Mouse (Mus musculus): ENCODE measurements around the gene Efhd2.

The Efhd2 gene

GRCm38 (mm10) chr4:141859351-141859750 is 15.4 kb downstream of the Efhd2 start:
- DNase-seq (ENCODE audit: low read depth, low spot score), result no peak

GRCm38 (mm10) chr4:141858501-141858900 is 16.2 kb downstream of the Efhd2 start:
- DNase-seq (ENCODE audit: low read depth, low spot score), result no peak

- DNase-seq (ENCODE audit: low read depth, low spot score), result peak; percentile 59
These were observed 17.2 kb downstream of the Efhd2 start for GRCm38 (mm10) chr4:141857422-141857930.

- no peak for DNase-seq (ENCODE audit: low read depth, low spot score)
These were observed 21.3 kb downstream of the Efhd2 start for GRCm38 (mm10) chr4:141853437-141853836.

- DNase-seq (ENCODE audit: low read depth, low spot score), result no peak
These were observed 28.7 kb downstream of the Efhd2 start, which contains the start of gene Ctrc for GRCm38 (mm10) chr4:141845999-141846398. TSS of gene Ctrc (minus strand) at chr4:141846359.

- no peak for DNase-seq (ENCODE audit: low read depth, low spot score)
These were observed 40.1 kb downstream of the Efhd2 start for GRCm38 (mm10) chr4:141834536-141835095.

GRCm38 (mm10) chr4:141833911-141834310 is 40.8 kb downstream of the Efhd2 start:
- DNase-seq (ENCODE audit: low read depth, low spot score), result no peak

- no peak for DNase-seq (ENCODE audit: low read depth, low spot score)
These were observed 43.4 kb downstream of the Efhd2 start for GRCm38 (mm10) chr4:141831361-141831760.

- DNase-seq (ENCODE audit: low read depth, low spot score), result no peak
These were observed 44.3 kb downstream of the Efhd2 start for GRCm38 (mm10) chr4:141830381-141830780.

GRCm38 (mm10) chr4:141828177-141828576 is 46.5 kb downstream of the Efhd2 start:
- no peak for DNase-seq (ENCODE audit: low read depth, low spot score)

- DNase-seq (ENCODE audit: low read depth, low spot score), result no peak
These were observed 47.3 kb downstream of the Efhd2 start for GRCm38 (mm10) chr4:141827401-141827800.

GRCm38 (mm10) chr4:141826060-141826459 is 48.7 kb downstream of the Efhd2 start, which contains the start of gene Cela2a:
TSS of gene Cela2a (minus strand) at chr4:141826160.
- DNase-seq (ENCODE audit: low read depth, low spot score), result no peak

GRCm38 (mm10) chr4:141822979-141823378 is 51.7 kb downstream of the Efhd2 start:
- peak; percentile 11 for DNase-seq (ENCODE audit: low read depth, low spot score)

- DNase-seq (ENCODE audit: low read depth, low spot score), result no peak
These were observed 52.6 kb downstream of the Efhd2 start for GRCm38 (mm10) chr4:141822089-141822488.

GRCm38 (mm10) chr4:141821178-141821577 is 53.5 kb downstream of the Efhd2 start:
- DNase-seq (ENCODE audit: low read depth, low spot score), result no peak

GRCm38 (mm10) chr4:141819316-141819715 is 55.4 kb downstream of the Efhd2 start:
- DNase-seq (ENCODE audit: low read depth, low spot score), result no peak

- no peak for DNase-seq (ENCODE audit: low read depth, low spot score)
These were observed 55.9 kb downstream of the Efhd2 start for GRCm38 (mm10) chr4:141818861-141819260.

GRCm38 (mm10) chr4:141817706-141818105 is 57.0 kb downstream of the Efhd2 start:
- DNase-seq (ENCODE audit: low read depth, low spot score), result no peak

- no peak for DNase-seq (ENCODE audit: low read depth, low spot score)
These were observed 57.7 kb downstream of the Efhd2 start for GRCm38 (mm10) chr4:141816776-141817655.

- no peak for DNase-seq (ENCODE audit: low read depth, low spot score)
These were observed 58.5 kb downstream of the Efhd2 start for GRCm38 (mm10) chr4:141816267-141816666.

- DNase-seq (ENCODE audit: low read depth, low spot score), result no peak
These were observed 63.3 kb downstream of the Efhd2 start for GRCm38 (mm10) chr4:141811375-141811774.

- DNase-seq (ENCODE audit: low read depth, low spot score), result no peak
These were observed 63.7 kb downstream of the Efhd2 start for GRCm38 (mm10) chr4:141810975-141811374.

Data from embryo, embryonic 11.5 days (tissue).